Mouse (Mus musculus): Measurements from ENCODE around the gene Noc3l. TPM values are rescaled to one million over a fixed set of nuclear protein-coding genes. Genes with fewer than 3 reads are reported as not detected.

Gene Noc3l
- polyA plus RNA-seq, 1 experiment from 2014 or later, result 4.8 TPM

DNA sequence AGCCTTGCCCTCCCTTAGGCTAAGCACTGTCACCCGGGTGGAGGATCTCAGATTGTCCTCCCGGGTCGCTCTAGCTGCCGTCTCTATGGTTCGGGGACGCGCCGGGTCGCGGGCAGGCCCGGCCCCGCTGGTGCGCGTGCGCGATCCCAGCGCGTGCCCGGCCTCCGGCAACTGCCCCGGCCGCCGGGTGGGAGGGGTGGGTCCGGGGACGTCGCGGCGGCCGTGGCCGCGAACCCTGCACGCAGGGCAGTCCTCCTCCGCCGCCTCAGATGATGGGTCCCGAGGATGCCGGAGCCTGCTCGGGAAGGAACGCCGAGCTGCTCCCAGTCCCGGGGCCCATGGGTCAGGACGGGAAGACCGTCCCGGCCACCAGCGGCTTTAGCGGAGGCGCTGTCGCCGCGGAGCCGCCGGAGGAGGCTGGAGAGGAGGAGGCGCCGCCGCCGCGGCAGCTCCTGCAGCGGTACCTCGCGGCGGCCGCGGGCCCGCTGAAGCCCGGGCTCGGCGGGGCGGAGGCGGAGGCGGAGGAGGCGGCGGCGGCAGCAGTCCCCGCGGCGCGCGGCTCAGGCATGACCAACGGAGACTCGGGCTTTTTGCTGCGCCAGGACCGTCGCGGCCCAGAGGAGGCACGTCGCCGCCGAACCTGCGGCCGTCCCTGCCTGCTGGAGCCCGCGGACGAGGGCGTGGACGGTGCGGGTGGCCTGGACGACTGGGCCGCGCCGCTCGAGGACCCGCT is 17.6 kb upstream of the Noc3l start, which contains the start of gene Tbc1d12:
Tbc1d12 (plus strand) TSS at position 142 of the 733 bp plus-strand sequence.
- peak; percentile 93 for DNase-seq (ENCODE audit: low spot score)
- peak within 1 kb of the TSS; percentile 78 for H3K4me3 ChIP-seq (replicated peaks; ENCODE audit: low read depth, low read length)
- H3K9me3 ChIP-seq (replicated peaks; ENCODE audit: low read length), result no peaks in the 10 kb centered on the region
- H3K4me1 ChIP-seq (replicated peaks; ENCODE audit: insufficient read depth, low read length), result no peaks in the 10 kb centered on the region; the same call in 1 of the 2 replicates
- H3K36me3 ChIP-seq (ENCODE audit: insufficient read depth, low read length), result no peaks in the 10 kb centered on the region
- H3K9ac ChIP-seq (ENCODE audit: low read depth, low read length), result peak within 1 kb of the TSS; percentile 83
- H3K4me2 ChIP-seq (ENCODE audit: low read length), result peak within 1 kb of the TSS; percentile 68
- no peak for TF ChIP-seq CTCF (IDR thresholded peaks at IDR 0.05; ENCODE audit: low read depth)
- WGBS, result under 1% methylated on average over 70 of the region's 101 CpGs
- ATAC-seq (replicated peaks; ENCODE audit: low FRiP score, low read depth), result peak; percentile 89
- H3K27ac ChIP-seq, result peak within 1 kb of the TSS; percentile 92
- H3K27me3 ChIP-seq (ENCODE audit: insufficient read depth, low read length), result no peaks in the 10 kb centered on the region

DNA sequence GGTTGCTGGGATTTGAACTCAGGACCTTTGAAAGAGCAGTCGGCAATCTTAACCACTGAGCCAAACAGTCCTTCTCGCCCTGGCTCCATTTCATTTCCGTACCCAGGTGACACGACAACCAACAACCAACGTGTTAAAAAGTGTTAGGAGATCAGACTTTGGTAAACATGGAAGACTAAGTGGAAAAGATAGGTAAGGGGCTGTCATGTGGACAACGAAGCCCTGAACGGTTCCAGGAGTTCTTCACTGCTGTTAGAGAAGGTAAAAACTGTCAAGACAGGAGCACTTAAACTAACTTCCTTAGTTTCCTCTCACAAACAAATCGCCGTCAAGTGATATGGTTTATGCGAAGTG is 17.0 kb upstream of the Noc3l start:
- H3K27ac ChIP-seq, result peak overlapping the region; percentile 92
- peak overlapping the region; percentile 68 for H3K4me2 ChIP-seq (ENCODE audit: low read length)
- 22% methylated on average over 10 of the region's 10 CpGs for WGBS
- no peaks in the 10 kb centered on the region for H3K27me3 ChIP-seq (ENCODE audit: insufficient read depth, low read length)
- H3K36me3 ChIP-seq (ENCODE audit: insufficient read depth, low read length), result no peaks in the 10 kb centered on the region
- DNase-seq (ENCODE audit: low spot score) (no peak), ATAC-seq (replicated peaks; ENCODE audit: low FRiP score, low read depth) (no peak)
- no peak for TF ChIP-seq CTCF (IDR thresholded peaks at IDR 0.05; ENCODE audit: low read depth)
- H3K9ac ChIP-seq (ENCODE audit: low read depth, low read length), result peak overlapping the region; percentile 83; the same call in 1 of the 2 replicates
- H3K9me3 ChIP-seq (replicated peaks; ENCODE audit: low read length), result no peaks in the 10 kb centered on the region
- peak overlapping the region; percentile 78 for H3K4me3 ChIP-seq (replicated peaks; ENCODE audit: low read depth, low read length)
- H3K4me1 ChIP-seq (replicated peaks; ENCODE audit: insufficient read depth, low read length), result no peaks in the 10 kb centered on the region; the same call in 1 of the 2 replicates

DNA sequence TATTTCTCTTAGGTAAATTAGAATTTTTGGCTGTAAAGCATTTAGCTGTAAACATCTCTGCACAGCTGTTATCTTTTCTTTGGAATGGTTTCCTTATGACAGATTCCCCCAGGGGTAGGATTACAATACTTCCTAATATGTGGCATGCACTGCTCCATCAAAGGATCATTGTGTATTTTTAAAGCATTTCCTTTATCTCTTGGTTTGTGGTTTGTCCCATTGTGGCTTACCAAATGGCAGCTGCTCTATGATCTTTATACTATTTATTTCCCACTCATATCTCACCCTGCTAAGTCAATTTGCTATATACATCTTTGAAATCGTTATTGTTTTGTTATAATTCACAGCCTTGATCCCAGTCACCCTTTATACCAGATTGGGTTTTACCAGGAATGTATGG is 14.2 kb upstream of the Noc3l start:
- 63% methylated on average over 1 of the region's 1 CpGs for WGBS
- DNase-seq (ENCODE audit: low spot score) (no peak), ATAC-seq (replicated peaks; ENCODE audit: low FRiP score, low read depth) (no peak)

DNA sequence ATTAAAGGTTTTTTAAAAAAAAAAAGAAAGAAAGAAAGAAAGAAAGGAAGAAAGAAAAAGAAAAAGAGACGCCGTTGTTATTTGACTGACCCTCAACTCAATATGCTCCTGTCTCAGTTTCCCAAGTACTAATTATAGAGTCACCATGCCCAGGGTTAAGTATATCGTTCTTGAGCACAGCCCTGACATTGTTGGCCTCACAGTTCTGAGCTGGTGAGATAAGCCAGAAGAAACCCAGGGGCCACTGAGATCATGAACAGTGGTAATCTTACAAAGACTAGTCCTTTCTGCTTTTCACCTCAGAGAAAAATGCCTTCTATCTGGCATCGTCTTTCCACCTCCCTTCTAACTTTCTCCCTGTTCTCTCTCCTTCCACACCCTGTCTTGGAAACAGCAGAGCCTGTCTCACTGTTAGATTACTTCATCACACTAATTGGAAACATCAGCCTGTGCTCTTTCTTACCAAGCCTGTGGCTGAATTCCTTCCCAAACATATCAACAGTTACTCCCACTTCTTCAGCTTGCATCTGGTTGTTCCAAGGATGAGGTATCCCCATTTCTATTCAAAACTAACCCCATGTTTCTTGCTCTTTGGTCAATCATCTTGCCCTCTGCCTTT is 1.3 kb upstream of the Noc3l start:
- H3K4me1 ChIP-seq (replicated peaks; ENCODE audit: insufficient read depth, low read length), result no peaks in the 10 kb centered on the region
- H3K36me3 ChIP-seq (ENCODE audit: insufficient read depth, low read length), result 0 out of 2 replicates have a peak, but pooled peaks cover under 1% of the 10 kb centered on the region
- no peak overlapping the region for H3K4me3 ChIP-seq (replicated peaks; ENCODE audit: low read depth, low read length)
- 90% methylated on average over 4 of the region's 4 CpGs for WGBS
- TF ChIP-seq CTCF (IDR thresholded peaks at IDR 0.05; ENCODE audit: low read depth), result no peak
- no peak for DNase-seq (ENCODE audit: low spot score)
- no peak overlapping the region for H3K4me2 ChIP-seq (ENCODE audit: low read length)
- H3K27me3 ChIP-seq (ENCODE audit: insufficient read depth, low read length), result no peaks in the 10 kb centered on the region
- H3K9me3 ChIP-seq (replicated peaks; ENCODE audit: low read length), result no peaks in the 10 kb centered on the region
- H3K27ac ChIP-seq, result no peak overlapping the region
- ATAC-seq (replicated peaks; ENCODE audit: low FRiP score, low read depth), result no peak
- no peak overlapping the region for H3K9ac ChIP-seq (ENCODE audit: low read depth, low read length)

More for the DNA sequence above, 14.2 kb upstream of the Noc3l start:
- Histone ChIP-seq H3K27me3 (ENCODE audit: insufficient read depth, low read length) (no peaks in the 10 kb centered on the region), H3K9me3 (replicated peaks; ENCODE audit: low read length) (no peaks in the 10 kb centered on the region), H3K9ac (ENCODE audit: low read depth, low read length) (no peak overlapping the region), H3K27ac (no peak overlapping the region), H3K4me1 (replicated peaks; ENCODE audit: insufficient read depth, low read length) (no peaks in the 10 kb centered on the region; the same call in 1 of the 2 replicates), H3K4me3 (replicated peaks; ENCODE audit: low read depth, low read length) (no peak overlapping the region), H3K4me2 (ENCODE audit: low read length) (no peak overlapping the region), H3K36me3 (ENCODE audit: insufficient read depth, low read length) (no peaks in the 10 kb centered on the region)
- TF ChIP-seq CTCF (IDR thresholded peaks at IDR 0.05; ENCODE audit: low read depth), result no peak

DNA sequence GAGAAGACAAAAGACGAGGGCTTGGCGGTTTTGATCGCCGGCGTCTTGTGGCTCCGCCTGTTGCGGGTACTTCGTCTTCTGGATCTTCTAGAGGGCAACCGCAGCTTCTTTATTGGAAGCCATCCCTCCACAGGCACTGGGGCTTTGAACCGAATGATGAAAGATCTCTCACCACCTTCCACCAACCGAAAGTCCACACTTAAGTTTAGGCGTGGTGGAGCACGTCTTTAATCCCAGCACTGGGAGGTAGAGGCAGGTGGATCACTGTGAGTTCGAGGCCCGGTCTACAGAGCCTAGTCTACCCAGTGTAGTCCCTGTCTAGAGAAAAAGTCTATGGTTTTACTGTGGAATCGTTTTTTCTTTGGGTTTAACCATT is 378 bp upstream of the Noc3l start:
- peak; percentile 55 for ATAC-seq (replicated peaks; ENCODE audit: low FRiP score, low read depth)
- Histone ChIP-seq H3K4me2 (ENCODE audit: low read length) (peak overlapping the region; percentile 81), H3K9me3 (replicated peaks; ENCODE audit: low read length) (no peaks in the 10 kb centered on the region), H3K9ac (ENCODE audit: low read depth, low read length) (peak overlapping the region; percentile 71), H3K4me3 (replicated peaks; ENCODE audit: low read depth, low read length) (peak overlapping the region; percentile 71), H3K27me3 (ENCODE audit: insufficient read depth, low read length) (no peaks in the 10 kb centered on the region), H3K36me3 (ENCODE audit: insufficient read depth, low read length) (peaks cover 8% of the 10 kb centered on the region), H3K4me1 (replicated peaks; ENCODE audit: insufficient read depth, low read length) (no peaks in the 10 kb centered on the region), H3K27ac (no peak overlapping the region)
- no peak for DNase-seq (ENCODE audit: low spot score)
- no peak for TF ChIP-seq CTCF (IDR thresholded peaks at IDR 0.05; ENCODE audit: low read depth)
- 14% methylated on average over 16 of the region's 16 CpGs for WGBS

DNA sequence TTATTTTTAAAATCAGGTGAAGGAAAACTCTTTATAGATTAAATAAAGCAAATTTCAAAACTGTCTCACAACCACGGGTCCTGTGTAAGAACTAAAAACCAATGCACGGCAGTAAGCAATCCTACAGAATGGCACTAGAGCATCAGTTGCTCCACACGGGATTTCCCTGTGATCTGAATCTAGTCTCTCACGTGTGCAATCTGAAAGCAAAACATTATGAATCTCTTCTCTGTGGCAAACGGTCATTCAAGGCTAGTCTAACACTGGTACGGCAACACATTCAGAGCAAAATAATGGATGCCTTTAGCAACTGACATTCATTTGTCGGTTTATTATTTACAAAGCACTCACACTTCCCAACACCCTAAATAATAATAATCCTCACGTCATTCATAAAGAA is 846 bp downstream of the Noc3l start:
- Histone ChIP-seq H3K4me2 (ENCODE audit: low read length) (peak overlapping the region; percentile 81), H3K36me3 (ENCODE audit: insufficient read depth, low read length) (peaks cover 16% of the 10 kb centered on the region), H3K27me3 (ENCODE audit: insufficient read depth, low read length) (no peaks in the 10 kb centered on the region), H3K27ac (no peak overlapping the region), H3K9ac (ENCODE audit: low read depth, low read length) (peak overlapping the region; percentile 71), H3K9me3 (replicated peaks; ENCODE audit: low read length) (no peaks in the 10 kb centered on the region), H3K4me3 (replicated peaks; ENCODE audit: low read depth, low read length) (peak overlapping the region; percentile 71), H3K4me1 (replicated peaks; ENCODE audit: insufficient read depth, low read length) (no peaks in the 10 kb centered on the region)
- no peak for TF ChIP-seq CTCF (IDR thresholded peaks at IDR 0.05; ENCODE audit: low read depth)
- no peak for ATAC-seq (replicated peaks; ENCODE audit: low FRiP score, low read depth)
- DNase-seq (ENCODE audit: low spot score), result no peak
- WGBS, result 29% methylated on average over 8 of the region's 8 CpGs
